Mouse (Mus musculus) CD4-positive helper T cell, adult 2 months (primary cell): Measurements from ENCODE around the gene Zfp827.

Experiments
- DNase-seq: peaks from one replicate; pipeline ENCODE4 v3.0.0-alpha.2; 2012; ENCODE audit warnings: low read depth, missing footprints, low spot score

Gene Zfp827

GRCm38 (mm10) chr8:79060013-79060609 lies 31.9 kb downstream of the Zfp827 start:
- no peak for DNase-seq

- no peak for DNase-seq
These were observed 37.7 kb downstream of the Zfp827 start for GRCm38 (mm10) chr8:79065924-79066323.

- no peak for DNase-seq
These were observed 39.8 kb downstream of the Zfp827 start for GRCm38 (mm10) chr8:79067812-79068630.

- DNase-seq, result no peak
These were observed 45.1 kb downstream of the Zfp827 start for GRCm38 (mm10) chr8:79073311-79073710.

GRCm38 (mm10) chr8:79074986-79075385 lies 46.7 kb downstream of the Zfp827 start:
- DNase-seq, result no peak

- DNase-seq, result no peak
These were observed 49.0 kb downstream of the Zfp827 start for GRCm38 (mm10) chr8:79077256-79077655.

GRCm38 (mm10) chr8:79078556-79079195 lies 50.4 kb downstream of the Zfp827 start:
- DNase-seq, result no peak

GRCm38 (mm10) chr8:79079196-79079561 lies 50.9 kb downstream of the Zfp827 start:
- no peak for DNase-seq

- no peak for DNase-seq
These were observed 52.0 kb downstream of the Zfp827 start for GRCm38 (mm10) chr8:79080096-79080739.

GRCm38 (mm10) chr8:79081333-79081732 lies 53.1 kb downstream of the Zfp827 start:
- no peak for DNase-seq

GRCm38 (mm10) chr8:79081955-79082354 lies 53.7 kb downstream of the Zfp827 start:
- no peak for DNase-seq

- DNase-seq, result no peak
These were observed 55.5 kb downstream of the Zfp827 start for GRCm38 (mm10) chr8:79083461-79084358.

- DNase-seq, result no peak
These were observed 56.2 kb downstream of the Zfp827 start for GRCm38 (mm10) chr8:79084359-79084820.

- DNase-seq, result no peak
These were observed 66.2 kb downstream of the Zfp827 start for GRCm38 (mm10) chr8:79094422-79094821.

GRCm38 (mm10) chr8:79095162-79095561 lies 66.9 kb downstream of the Zfp827 start:
- DNase-seq, result no peak

- DNase-seq, result no peak
These were observed 68.7 kb downstream of the Zfp827 start for GRCm38 (mm10) chr8:79096970-79097369.

- DNase-seq, result no peak
These were observed 74.5 kb downstream of the Zfp827 start for GRCm38 (mm10) chr8:79102707-79103106.

- DNase-seq, result no peak
These were observed 75.1 kb downstream of the Zfp827 start for GRCm38 (mm10) chr8:79103185-79103878.

GRCm38 (mm10) chr8:79103923-79104580 lies 75.8 kb downstream of the Zfp827 start:
- no peak for DNase-seq

- DNase-seq, result no peak
These were observed 76.4 kb downstream of the Zfp827 start for GRCm38 (mm10) chr8:79104634-79105033.
